Mouse (Mus musculus) skeletal muscle tissue, postnatal 0 days (tissue): ENCODE measurements around the gene Vmn2r27. TPM values are rescaled to one million over a fixed set of nuclear protein-coding genes. Genes with fewer than 3 reads are reported as not detected.

Source experiments
- polyA plus RNA-seq: library from polyadenylated mRNA; unstranded; fragments of >200 nt; fragmentation: Nextera tagmentation; extraction: Ambion mirVana; gene quantifications from 2 replicates; pipeline ENCODE4 v1.2.1, GENCODE M21; 2015

Gene Vmn2r27
- polyA plus RNA-seq, result not detected in 2 replicates

DNA sequence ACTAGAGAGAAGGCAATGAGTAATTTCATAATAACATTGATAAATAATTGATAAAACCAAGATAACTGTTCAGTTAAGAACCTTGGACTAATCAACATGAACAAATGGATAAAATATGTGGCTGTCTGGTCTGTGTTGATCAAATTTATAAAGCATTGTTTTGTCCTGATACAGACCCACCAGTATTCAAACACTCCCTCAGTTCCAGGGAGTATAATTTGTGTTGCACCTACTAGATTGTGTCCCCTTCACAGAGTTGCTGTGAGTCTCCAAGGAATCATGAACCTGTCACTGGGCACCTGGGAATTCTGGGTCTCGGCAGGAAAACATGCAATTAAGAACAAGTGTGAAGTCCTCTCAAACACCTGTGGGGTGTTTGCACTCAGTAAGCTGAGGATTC, at the start of gene Vmn2r27:
TSS of gene Vmn2r27 (minus strand) at position 101 of the 400 bp plus-strand sequence.

Other genes starting within 250 kb of the Vmn2r27 start
- gene Vmn2r26, start 207.3 kb downstream of the Vmn2r27 start, polyA plus RNA-seq, result not detected in 2 replicates
- 3.5 and 5.4 TPM in 2 replicates for gene Cd163, start 72.8 kb upstream of the Vmn2r27 start, polyA plus RNA-seq
- gene Pex5, start 183.2 kb upstream of the Vmn2r27 start, polyA plus RNA-seq, result 26.6 and 28.5 TPM in 2 replicates
- gene Clstn3, start 232.9 kb upstream of the Vmn2r27 start, polyA plus RNA-seq, result 1.3 and 5.7 TPM in 2 replicates